Mouse (Mus musculus) heart, embryonic 14.5 days (tissue): ENCODE measurements around the gene Snrnp35. TPM values are rescaled to one million over a fixed set of nuclear protein-coding genes. Genes with fewer than 3 reads are reported as not detected.
A peak's percentile ranks its signal among the peaks of the same experiment; 100 is the strongest.

Experiments
- ATAC-seq: fragments of 200-750 bp; cut with Nextera tagmentation; 2 replicates; pipeline ENCODE4 v1.8.0; 2017; ENCODE audit warnings: low read depth, moderate TSS enrichment; ENCODE audit not compliant: insufficient number of reproducible peaks, insufficient read depth, low FRiP score
- H3K27ac ChIP-seq, 2 experiments: fragments of 200-500 bp in 1 of 2; fragments of 300-500 bp in 1 of 2; sonication (generic) in 1 of 2; replicated peaks in 1 of 2; 2 replicates each; pipeline ENCODE4 v1.5.1; 2012 to 2014; ENCODE audit warnings: low read depth in 2 of 2, low read length in 2 of 2, control low read depth in 1 of 2, mild to moderate bottlenecking in 1 of 2, mixed read lengths in 1 of 2; ENCODE audit not compliant: control insufficient read depth in 1 of 2, insufficient read depth in 1 of 2
- H3K27me3 ChIP-seq: fragments of 300-500 bp; sonication (generic); 2 replicates; pipeline ENCODE4 v1.6.1; 2014; ENCODE audit warnings: mild to moderate bottlenecking, low read length, control low read depth; ENCODE audit not compliant: control insufficient read depth, insufficient read depth
- H3K36me3 ChIP-seq: fragments of 300-500 bp; sonication (generic); 2 replicates; pipeline ENCODE4 v1.6.1; 2014; ENCODE audit warnings: mild to moderate bottlenecking, control low read depth, low read length, mixed read lengths; ENCODE audit not compliant: control insufficient read depth, insufficient read depth
- H3K4me1 ChIP-seq, 2 experiments: fragments of 200-500 bp in 1 of 2; fragments of 300-500 bp in 1 of 2; sonication (generic) in 1 of 2; 2 replicates each; pipeline ENCODE4 v1.6.1; 2012 to 2014; ENCODE audit warnings: low read length in 2 of 2, control low read depth in 1 of 2, mixed read lengths in 1 of 2; ENCODE audit not compliant: control insufficient read depth in 2 of 2, insufficient read depth in 2 of 2
- H3K4me2 ChIP-seq: fragments of 300-500 bp; sonication (generic); 2 replicates; pipeline ENCODE4 v1.6.1; 2014; ENCODE audit warnings: mild to moderate bottlenecking, low read length
- H3K4me3 ChIP-seq, 2 experiments: fragments of 200-500 bp in 1 of 2; fragments of 300-500 bp in 1 of 2; sonication (generic) in 1 of 2; 2 replicates each; pipeline ENCODE4 v1.5.1; 2012 to 2014; ENCODE audit warnings: low read length in 2 of 2, mild to moderate bottlenecking in 2 of 2, control low read depth in 1 of 2, low read depth in 1 of 2, moderate library complexity in 1 of 2; ENCODE audit not compliant: control insufficient read depth in 1 of 2, insufficient read depth in 1 of 2
- H3K9ac ChIP-seq: fragments of 300-500 bp; sonication (generic); 2 replicates; pipeline ENCODE4 v1.6.1; 2014; ENCODE audit warnings: mild to moderate bottlenecking, low read length
- H3K9me3 ChIP-seq: fragments of 300-500 bp; sonication (generic); 2 replicates; pipeline ENCODE4 v1.6.1; 2016; ENCODE audit warnings: low read length, control low read depth; ENCODE audit not compliant: control insufficient read depth
- WGBS: fragments of 180-500 bp; shearing (Covaris S2); extraction: QIAGEN DNeasy Blood & Tissue Kit; methylation state at CpG from one replicate; pipeline ENCODE4 v1.1.7; 2014; 5-methylcytosine and 5-hydroxymethylcytosine counted together
- polyA plus RNA-seq: library from polyadenylated mRNA; unstranded; fragments of >200 nt; fragmentation: Nextera tagmentation; extraction: Ambion mirVana; gene quantifications from 2 replicates; pipeline ENCODE4 v1.2.1, GENCODE M21; 2014

The Snrnp35 gene
- polyA plus RNA-seq, 1 experiment from 2014 or later: 11.5 TPM

- Histone ChIP-seq H3K27ac (no peak overlapping the region), H3K9me3 (no peaks in the 10 kb centered on the region), H3K4me3 (no peak overlapping the region), H3K4me1 (no peaks in the 10 kb centered on the region), H3K9ac (no peak overlapping the region), H3K36me3 (peaks cover 62% of the 10 kb centered on the region), H3K27me3 (no peaks in the 10 kb centered on the region), H3K4me2 (no peak overlapping the region)
- no peak for ATAC-seq
Measured at GRCm38 (mm10) chr5:124464905-124465304, 18.0 kb upstream of the Snrnp35 start.

GRCm38 (mm10) chr5:124467766-124468165, 15.2 kb upstream of the Snrnp35 start:
- Histone ChIP-seq H3K4me1 (no peaks in the 10 kb centered on the region), H3K9ac (no peak overlapping the region), H3K27me3 (no peaks in the 10 kb centered on the region), H3K27ac (no peak overlapping the region), H3K4me3 (no peak overlapping the region), H3K4me2 (no peak overlapping the region), H3K9me3 (no peaks in the 10 kb centered on the region), H3K36me3 (peaks cover 34% of the 10 kb centered on the region)
- 83% methylated on average over 1 of the region's 1 CpGs for WGBS
- ATAC-seq: no peak

- Histone ChIP-seq H3K36me3 (peaks cover 29% of the 10 kb centered on the region), H3K9me3 (no peaks in the 10 kb centered on the region), H3K4me3 (no peak overlapping the region), H3K4me1 (no peaks in the 10 kb centered on the region), H3K27me3 (no peaks in the 10 kb centered on the region), H3K27ac (no peak overlapping the region), H3K4me2 (no peak overlapping the region), H3K9ac (no peak overlapping the region)
- no peak for ATAC-seq
- 87% methylated on average over 7 of the region's 7 CpGs for WGBS
Measured at GRCm38 (mm10) chr5:124468365-124468764, 14.6 kb upstream of the Snrnp35 start.

- WGBS: 88% methylated on average over 6 of the region's 6 CpGs
Measured at GRCm38 (mm10) chr5:124469486-124469885, 13.4 kb upstream of the Snrnp35 start.

GRCm38 (mm10) chr5:124470591-124471171, 12.3 kb upstream of the Snrnp35 start:
- Histone ChIP-seq H3K36me3 (peaks cover 25% of the 10 kb centered on the region), H3K27ac (no peak overlapping the region), H3K4me1 (peaks cover 0 to 4% of the 10 kb centered on the region in 2 experiments; a peak in 2 of 4 replicates), H3K27me3 (no peaks in the 10 kb centered on the region), H3K9ac (no peak overlapping the region), H3K4me3 (no peak overlapping the region), H3K9me3 (no peaks in the 10 kb centered on the region), H3K4me2 (no peak overlapping the region)
- ATAC-seq: no peak
- 78% methylated on average over 6 of the region's 6 CpGs for WGBS

More at GRCm38 (mm10) chr5:124469486-124469885, 13.4 kb upstream of the Snrnp35 start:
- Histone ChIP-seq H3K9ac (no peak overlapping the region), H3K4me3 (no peak overlapping the region), H3K4me1 (no peaks in the 10 kb centered on the region), H3K4me2 (no peak overlapping the region), H3K9me3 (no peaks in the 10 kb centered on the region), H3K27me3 (no peaks in the 10 kb centered on the region), H3K36me3 (peaks cover 25% of the 10 kb centered on the region), H3K27ac (no peak overlapping the region)
- ATAC-seq: no peak

GRCm38 (mm10) chr5:124478873-124479204, 4.1 kb upstream of the Snrnp35 start:
- Histone ChIP-seq H3K4me2 (peak overlapping the region; percentile 71), H3K27me3 (no peaks in the 10 kb centered on the region), H3K4me1 (peaks cover 10% of the 10 kb centered on the region in 2 experiments), H3K9me3 (no peaks in the 10 kb centered on the region), H3K36me3 (no peaks in the 10 kb centered on the region), H3K4me3 (no peak overlapping the region), H3K27ac (peak overlapping the region; percentile 81 to 82), H3K9ac (no peak overlapping the region)
- no peak for ATAC-seq
- 48% methylated on average over 1 of the region's 1 CpGs for WGBS

- peak overlapping the region in 1 of 2 experiments; percentile 19; a peak in 1 of 4 replicates for H3K27ac ChIP-seq
- H3K9me3 ChIP-seq: no peaks in the 10 kb centered on the region
- 49% methylated on average over 4 of the region's 4 CpGs for WGBS
- H3K27me3 ChIP-seq: no peaks in the 10 kb centered on the region
- H3K4me1 ChIP-seq: peaks cover 15 to 16% of the 10 kb centered on the region in 2 experiments
- no peak overlapping the region for H3K4me2 ChIP-seq
- no peak for ATAC-seq
- H3K4me3 ChIP-seq: no peak overlapping the region
- H3K9ac ChIP-seq: no peak overlapping the region
- no peaks in the 10 kb centered on the region for H3K36me3 ChIP-seq
Measured at GRCm38 (mm10) chr5:124480119-124480518, 2.8 kb upstream of the Snrnp35 start.

GRCm38 (mm10) chr5:124481714-124482113, 1.2 kb upstream of the Snrnp35 start:
- peaks cover 11 to 13% of the 10 kb centered on the region in 2 experiments for H3K4me1 ChIP-seq
- no peak overlapping the region for H3K27ac ChIP-seq
- WGBS: 90% methylated on average over 4 of the region's 4 CpGs

More at GRCm38 (mm10) chr5:124481714-124482113, 1.2 kb upstream of the Snrnp35 start:
- Histone ChIP-seq H3K9ac (no peak overlapping the region), H3K4me2 (no peak overlapping the region), H3K27me3 (no peaks in the 10 kb centered on the region), H3K36me3 (0 out of 2 replicates have a peak, but pooled peaks cover 3% of the 10 kb centered on the region), H3K4me3 (no peak overlapping the region), H3K9me3 (no peaks in the 10 kb centered on the region)
- no peak for ATAC-seq
